Mouse (Mus musculus) MEL (cell line): ENCODE measurements around the gene Chrdl2.

ENCODE experiments used
- CHD2 ChIP-seq: IDR thresholded peaks from 2 replicates; pipeline ENCODE4 v1.6.1; 2011; ENCODE audit warnings: low read length, improper control_type of control experiment
- CTCF ChIP-seq, 3 experiments: IDR thresholded peaks in 2 of 3; conservative IDR thresholded peaks in 1 of 3; 2 replicates each; pipeline ENCODE4 v1.5.1; 2011 to 2012; ENCODE audit warnings: low read length in 3 of 3, low read depth in 2 of 3, mild to moderate bottlenecking in 2 of 3, improper control_type of control experiment in 1 of 3, inconsistent platforms in 1 of 3, mixed read lengths in 1 of 3, moderate library complexity in 1 of 3; ENCODE audit not compliant: control insufficient read depth in 1 of 3, insufficient read depth in 1 of 3, poor library complexity in 1 of 3, severe bottlenecking in 1 of 3
- ELF1 ChIP-seq: IDR thresholded peaks from 2 replicates; pipeline ENCODE4 v1.6.1; 2014; ENCODE audit warnings: low read depth, mild to moderate bottlenecking, inconsistent platforms, low read length, improper control_type of control experiment, moderate library complexity
- EP300 ChIP-seq, 2 experiments: IDR thresholded peaks; 2 replicates each; pipeline ENCODE4 v1.6.1; 2011; ENCODE audit warnings: improper control_type of control experiment in 2 of 2, low read length in 2 of 2, low read depth in 1 of 2, mild to moderate bottlenecking in 1 of 2
- GATA1 ChIP-seq: IDR thresholded peaks from 2 replicates; pipeline ENCODE4 v1.6.1; 2011; ENCODE audit warnings: low read depth, low read length, improper control_type of control experiment
- KAT2A ChIP-seq: conservative IDR thresholded peaks from 2 replicates; pipeline ENCODE4 v1.6.1; 2012; ENCODE audit warnings: low read depth, low read length, improper control_type of control experiment, inconsistent platforms
- POLR2A ChIP-seq, 2 experiments: IDR thresholded peaks; 2 replicates each; pipeline ENCODE4 v1.6.1; 2011 to 2012; ENCODE audit warnings: low read length in 2 of 2, mild to moderate bottlenecking in 2 of 2, control low read depth in 1 of 2, improper control_type of control experiment in 1 of 2, low read depth in 1 of 2, moderate library complexity in 1 of 2; ENCODE audit not compliant: control insufficient read depth in 1 of 2, insufficient read depth in 1 of 2, poor library complexity in 1 of 2
- RAD21 ChIP-seq: IDR thresholded peaks from 2 replicates; pipeline ENCODE4 v1.6.1; 2011; ENCODE audit warnings: mild to moderate bottlenecking, low read depth, low read length, improper control_type of control experiment
- RCOR1 ChIP-seq: IDR thresholded peaks from 2 replicates; pipeline ENCODE4 v1.6.1; 2012; ENCODE audit warnings: low read depth, mild to moderate bottlenecking, inconsistent platforms, low read length, improper control_type of control experiment
- TAL1 ChIP-seq: IDR thresholded peaks from 2 replicates; pipeline ENCODE4 v1.6.1; 2012; ENCODE audit warnings: mild to moderate bottlenecking, inconsistent platforms, low read length, moderate library complexity, mixed read lengths
- UBTF ChIP-seq: IDR thresholded peaks from 2 replicates; pipeline ENCODE4 v1.6.1; 2012; ENCODE audit warnings: low read depth, mild to moderate bottlenecking, inconsistent platforms, low read length, improper control_type of control experiment, moderate library complexity, borderline replicate concordance; ENCODE audit not compliant: insufficient read depth
- USF2 ChIP-seq, 2 experiments: IDR thresholded peaks; 2 replicates each; pipeline ENCODE4 v1.6.1; 2011 to 2012; ENCODE audit warnings: improper control_type of control experiment in 2 of 2, low read length in 2 of 2, borderline replicate concordance in 1 of 2, inconsistent platforms in 1 of 2, low read depth in 1 of 2, mild to moderate bottlenecking in 1 of 2; ENCODE audit not compliant: insufficient read depth in 1 of 2
- ZKSCAN1 ChIP-seq: IDR thresholded peaks from 2 replicates; pipeline ENCODE4 v1.6.1; 2012; ENCODE audit warnings: low read depth, mild to moderate bottlenecking, inconsistent platforms, low read length, improper control_type of control experiment, moderate library complexity
- ZNF384 ChIP-seq: IDR thresholded peaks from 2 replicates; pipeline ENCODE4 v1.6.1; 2012; ENCODE audit warnings: low read depth, mild to moderate bottlenecking, inconsistent platforms, low read length, improper control_type of control experiment

DNA sequence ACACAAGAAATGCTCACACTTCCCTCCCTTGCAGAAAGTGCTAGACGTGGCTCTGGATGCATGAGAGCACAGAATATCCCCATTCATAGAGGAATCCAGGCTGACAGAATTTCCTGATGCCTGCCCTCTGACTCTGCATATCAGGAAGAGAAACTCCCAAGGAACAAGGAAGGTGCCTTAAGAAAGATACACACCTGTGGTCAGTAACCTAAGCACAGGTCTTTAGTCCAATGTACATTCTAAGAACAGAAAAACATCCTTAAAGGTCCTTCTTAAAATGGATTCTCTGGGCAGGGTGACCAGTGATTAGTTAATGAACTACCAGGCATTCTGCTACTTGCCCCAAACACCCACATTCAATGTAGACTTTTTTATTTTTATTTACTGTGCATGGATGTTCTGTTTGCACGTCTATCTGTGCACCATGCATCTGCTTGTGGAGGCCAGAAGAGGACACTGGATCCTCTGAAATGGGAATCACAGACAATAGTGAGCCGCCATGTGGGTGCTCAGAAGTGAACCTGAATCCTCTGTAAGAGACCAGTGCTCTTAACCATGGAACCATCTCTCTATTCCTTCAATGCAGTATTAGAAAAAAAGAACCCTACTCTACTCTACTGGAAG, 42.6 kb upstream of the Chrdl2 start:
- TF ChIP-seq ZKSCAN1 (no peak), CTCF (IDR thresholded peaks at IDR 0.05 in 2 of 3, conservative IDR thresholded peaks at IDR 0.05 in 1 of 3; ENCODE audit: control insufficient read depth in 1 of 3, insufficient read depth in 1 of 3, low read depth in 2 of 3, low read length in 3 of 3, poor library complexity in 1 of 3, severe bottlenecking in 1 of 3) (no peak), EP300 (IDR thresholded peaks at IDR 0.05; ENCODE audit: low read depth in 1 of 2, low read length in 2 of 2) (no peak), UBTF (no peak), USF2 (IDR thresholded peaks at IDR 0.05; ENCODE audit: borderline replicate concordance in 1 of 2, insufficient read depth in 1 of 2, low read depth in 1 of 2, low read length in 2 of 2) (no peak), ZNF384 (no peak), RCOR1 (no peak), GATA1 (no peak), POLR2A (IDR thresholded peaks at IDR 0.05; ENCODE audit: control insufficient read depth in 1 of 2, insufficient read depth in 1 of 2, low read depth in 1 of 2, low read length in 2 of 2, poor library complexity in 1 of 2) (no peak), RAD21 (no peak), ELF1 (no peak), TAL1 (no peak), KAT2A (no peak), CHD2 (no peak)
